Mouse (Mus musculus) neural tube, embryonic 15.5 days (tissue): ENCODE data around the gene Eif5. TPM values are rescaled to one million over a fixed set of nuclear protein-coding genes. Genes with fewer than 3 reads are reported as not detected.
"Not testable (repeated sequence)": the region's sequence is repeated elsewhere in the genome, so short reads cannot be mapped to it uniquely, and the experiment has no call there.

ENCODE experiments used
- ATAC-seq: fragments of 200-750 bp; cut with Nextera tagmentation; 2 replicates; pipeline ENCODE4 v1.8.0; 2017; ENCODE audit warnings: mild to moderate bottlenecking, moderate TSS enrichment, moderate library complexity; ENCODE audit not compliant: low FRiP score
- H3K27ac ChIP-seq: fragments of 300-500 bp; sonication (generic); replicated peaks from 2 replicates; pipeline ENCODE4 v1.5.1; 2015; ENCODE audit warnings: mild to moderate bottlenecking, inconsistent platforms
- H3K27me3 ChIP-seq: fragments of 300-500 bp; sonication (generic); replicated peaks from 2 replicates; pipeline ENCODE4 v1.6.1; 2015; ENCODE audit warnings: inconsistent platforms
- H3K36me3 ChIP-seq: fragments of 300-500 bp; sonication (generic); 2 replicates; pipeline ENCODE4 v1.6.1; 2015; ENCODE audit warnings: inconsistent platforms
- H3K4me1 ChIP-seq: fragments of 300-500 bp; sonication (generic); 2 replicates; pipeline ENCODE4 v1.6.1; 2015; ENCODE audit warnings: inconsistent platforms
- H3K4me2 ChIP-seq: fragments of 300-500 bp; sonication (generic); 2 replicates; pipeline ENCODE4 v1.6.1; 2015; ENCODE audit warnings: inconsistent platforms, mild to moderate bottlenecking, moderate library complexity
- H3K4me3 ChIP-seq: fragments of 300-500 bp; sonication (generic); replicated peaks from 2 replicates; pipeline ENCODE4 v1.5.1; 2015; ENCODE audit warnings: mild to moderate bottlenecking, inconsistent platforms
- H3K9ac ChIP-seq: fragments of 300-500 bp; sonication (generic); replicated peaks from 2 replicates; pipeline ENCODE4 v1.6.1; 2015; ENCODE audit warnings: mild to moderate bottlenecking, inconsistent platforms
- H3K9me3 ChIP-seq: fragments of 300-500 bp; sonication (generic); replicated peaks from 2 replicates; pipeline ENCODE4 v1.6.1; 2016; ENCODE audit warnings: inconsistent platforms
- WGBS: fragments of 180-500 bp; shearing (Covaris S2); methylation state at CpG from one replicate; pipeline ENCODE4 v1.1.7; 2015; ENCODE audit warnings: mixed read lengths; 5-methylcytosine and 5-hydroxymethylcytosine counted together
- polyA plus RNA-seq: library from polyadenylated mRNA; unstranded; fragments of >200 nt; fragmentation: Nextera tagmentation; extraction: Ambion mirVana; gene quantifications from 2 replicates; pipeline ENCODE4 v1.2.1, GENCODE M21; 2015

Gene Eif5
- polyA plus RNA-seq, 1 experiment from 2014 or later: 548 TPM

GRCm38 (mm10) chr12:111548555-111549289 lies 10.9 kb downstream of the Eif5 start:
- no peak for ATAC-seq
- no peaks in the 10 kb centered on the region for H3K9me3 ChIP-seq
- no peaks in the 10 kb centered on the region for H3K4me1 ChIP-seq
- no peak overlapping the region for H3K27ac ChIP-seq
- peaks cover 44% of the 10 kb centered on the region for H3K36me3 ChIP-seq
- no peak overlapping the region for H3K4me3 ChIP-seq
- no peaks in the 10 kb centered on the region for H3K27me3 ChIP-seq
- H3K9ac ChIP-seq: no peak overlapping the region
- no peak overlapping the region for H3K4me2 ChIP-seq
- 66% methylated on average over 2 of the region's 2 CpGs for WGBS

GRCm38 (mm10) chr12:111550679-111551078 lies 12.9 kb downstream of the Eif5 start:
- Histone ChIP-seq H3K27me3 (no peaks in the 10 kb centered on the region), H3K27ac (no peak overlapping the region), H3K4me1 (no peaks in the 10 kb centered on the region), H3K4me3 (no peak overlapping the region), H3K4me2 (no peak overlapping the region), H3K9me3 (no peaks in the 10 kb centered on the region), H3K9ac (no peak overlapping the region), H3K36me3 (peaks cover 31% of the 10 kb centered on the region)
- no peak for ATAC-seq
- WGBS: 34% methylated on average over 1 of the region's 1 CpGs

GRCm38 (mm10) chr12:111552342-111552741 lies 14.5 kb downstream of the Eif5 start:
- WGBS: 79% methylated on average over 8 of the region's 8 CpGs

GRCm38 (mm10) chr12:111555357-111555756 lies 17.5 kb downstream of the Eif5 start:
- H3K4me1 ChIP-seq: peaks cover 4% of the 10 kb centered on the region
- H3K4me2 ChIP-seq: no peak overlapping the region
- no peak overlapping the region for H3K4me3 ChIP-seq
- H3K27me3 ChIP-seq: no peaks in the 10 kb centered on the region
- 70% methylated on average over 4 of the region's 4 CpGs for WGBS
- H3K9ac ChIP-seq: no peak overlapping the region
- H3K27ac ChIP-seq: no peak overlapping the region
- no peaks in the 10 kb centered on the region for H3K9me3 ChIP-seq
- no peaks in the 10 kb centered on the region for H3K36me3 ChIP-seq
- no peak for ATAC-seq

More at GRCm38 (mm10) chr12:111552342-111552741, 14.5 kb downstream of the Eif5 start:
- Histone ChIP-seq H3K9me3 (no peaks in the 10 kb centered on the region), H3K27me3 (no peaks in the 10 kb centered on the region), H3K9ac (no peak overlapping the region), H3K4me2 (no peak overlapping the region), H3K36me3 (peaks cover 18% of the 10 kb centered on the region), H3K4me1 (no peaks in the 10 kb centered on the region), H3K4me3 (no peak overlapping the region), H3K27ac (no peak overlapping the region)
- ATAC-seq: no peak

GRCm38 (mm10) chr12:111555893-111556292 lies 18.1 kb downstream of the Eif5 start:
- not testable (repeated sequence) for H3K27me3 ChIP-seq, H3K9me3 ChIP-seq, H3K36me3 ChIP-seq, H3K9ac ChIP-seq, H3K4me3 ChIP-seq, ATAC-seq, H3K27ac ChIP-seq, H3K4me2 ChIP-seq, H3K4me1 ChIP-seq
- 91% methylated on average over 5 of the region's 5 CpGs for WGBS

GRCm38 (mm10) chr12:111557538-111557937 lies 19.7 kb downstream of the Eif5 start:
- H3K9ac ChIP-seq: no peak overlapping the region
- no peaks in the 10 kb centered on the region for H3K27me3 ChIP-seq
- no peaks in the 10 kb centered on the region for H3K9me3 ChIP-seq
- peaks cover 5% of the 10 kb centered on the region for H3K4me1 ChIP-seq
- ATAC-seq: no peak
- H3K4me3 ChIP-seq: no peak overlapping the region
- no peak overlapping the region for H3K27ac ChIP-seq
- 78% methylated on average over 6 of the region's 6 CpGs for WGBS
- no peak overlapping the region for H3K4me2 ChIP-seq
- H3K36me3 ChIP-seq: no peaks in the 10 kb centered on the region

GRCm38 (mm10) chr12:111558655-111559054 lies 20.8 kb downstream of the Eif5 start:
- no peak for ATAC-seq
- H3K4me1 ChIP-seq: peaks cover 12% of the 10 kb centered on the region
- H3K9me3 ChIP-seq: no peaks in the 10 kb centered on the region
- H3K27me3 ChIP-seq: no peaks in the 10 kb centered on the region
- no peak overlapping the region for H3K4me3 ChIP-seq
- H3K4me2 ChIP-seq: no peak overlapping the region
- no peak overlapping the region for H3K9ac ChIP-seq
- no peaks in the 10 kb centered on the region for H3K36me3 ChIP-seq
- H3K27ac ChIP-seq: no peak overlapping the region
- 63% methylated on average over 2 of the region's 2 CpGs for WGBS

- Histone ChIP-seq H3K4me1 (peaks cover 12% of the 10 kb centered on the region), H3K27me3 (no peaks in the 10 kb centered on the region), H3K9ac (peak overlapping the region; percentile 26; the same call in 1 of the 2 replicates), H3K27ac (peak overlapping the region; percentile 63), H3K4me2 (peak overlapping the region; percentile 47), H3K36me3 (no peaks in the 10 kb centered on the region), H3K9me3 (no peaks in the 10 kb centered on the region), H3K4me3 (peak overlapping the region; percentile 28)
- peak; percentile 61; the same call in 1 of the 2 replicates for ATAC-seq
- 50% methylated on average over 18 of the region's 18 CpGs for WGBS
Measured at GRCm38 (mm10) chr12:111559647-111560258, 21.9 kb downstream of the Eif5 start.

GRCm38 (mm10) chr12:111560286-111560685 lies 22.5 kb downstream of the Eif5 start:
- ATAC-seq: peak; percentile 35; the same call in 1 of the 2 replicates
- Histone ChIP-seq H3K4me1 (peaks cover 12% of the 10 kb centered on the region), H3K9me3 (no peaks in the 10 kb centered on the region), H3K9ac (peak overlapping the region; percentile 26; the same call in 1 of the 2 replicates), H3K4me3 (no peak overlapping the region; the same call in 1 of the 2 replicates), H3K4me2 (peak overlapping the region; percentile 47), H3K36me3 (no peaks in the 10 kb centered on the region), H3K27me3 (no peaks in the 10 kb centered on the region), H3K27ac (peak overlapping the region; percentile 63)
- WGBS: 44% methylated on average over 5 of the region's 5 CpGs

GRCm38 (mm10) chr12:111562276-111562814 lies 24.5 kb downstream of the Eif5 start:
- Histone ChIP-seq H3K9me3 (no peaks in the 10 kb centered on the region), H3K4me1 (peaks cover 12% of the 10 kb centered on the region)
- 49% methylated on average over 4 of the region's 4 CpGs for WGBS

GRCm38 (mm10) chr12:111563076-111563629 lies 25.3 kb downstream of the Eif5 start:
- 38% methylated on average over 5 of the region's 5 CpGs for WGBS
- no peaks in the 10 kb centered on the region for H3K27me3 ChIP-seq
- H3K9me3 ChIP-seq: no peaks in the 10 kb centered on the region
- ATAC-seq: no peak
- no peak overlapping the region for H3K9ac ChIP-seq
- H3K36me3 ChIP-seq: no peaks in the 10 kb centered on the region
- H3K4me1 ChIP-seq: peaks cover 12% of the 10 kb centered on the region
- no peak overlapping the region for H3K4me3 ChIP-seq
- no peak overlapping the region for H3K27ac ChIP-seq
- H3K4me2 ChIP-seq: no peak overlapping the region

More at GRCm38 (mm10) chr12:111562276-111562814, 24.5 kb downstream of the Eif5 start:
- H3K9ac ChIP-seq: no peak overlapping the region
- H3K36me3 ChIP-seq: no peaks in the 10 kb centered on the region
- H3K27ac ChIP-seq: no peak overlapping the region
- ATAC-seq: no peak
- no peak overlapping the region for H3K4me2 ChIP-seq
- H3K27me3 ChIP-seq: no peaks in the 10 kb centered on the region
- no peak overlapping the region for H3K4me3 ChIP-seq
